Mouse (Mus musculus) kidney, adult 11 months (tissue): ENCODE measurements around the gene Crbn.
A peak's percentile ranks its signal among the peaks of the same experiment; 100 is the strongest.

ENCODE experiments used
- DNase-seq: peaks from one replicate; pipeline ENCODE4 v3.0.0; 2022

Crbn gene

DNA sequence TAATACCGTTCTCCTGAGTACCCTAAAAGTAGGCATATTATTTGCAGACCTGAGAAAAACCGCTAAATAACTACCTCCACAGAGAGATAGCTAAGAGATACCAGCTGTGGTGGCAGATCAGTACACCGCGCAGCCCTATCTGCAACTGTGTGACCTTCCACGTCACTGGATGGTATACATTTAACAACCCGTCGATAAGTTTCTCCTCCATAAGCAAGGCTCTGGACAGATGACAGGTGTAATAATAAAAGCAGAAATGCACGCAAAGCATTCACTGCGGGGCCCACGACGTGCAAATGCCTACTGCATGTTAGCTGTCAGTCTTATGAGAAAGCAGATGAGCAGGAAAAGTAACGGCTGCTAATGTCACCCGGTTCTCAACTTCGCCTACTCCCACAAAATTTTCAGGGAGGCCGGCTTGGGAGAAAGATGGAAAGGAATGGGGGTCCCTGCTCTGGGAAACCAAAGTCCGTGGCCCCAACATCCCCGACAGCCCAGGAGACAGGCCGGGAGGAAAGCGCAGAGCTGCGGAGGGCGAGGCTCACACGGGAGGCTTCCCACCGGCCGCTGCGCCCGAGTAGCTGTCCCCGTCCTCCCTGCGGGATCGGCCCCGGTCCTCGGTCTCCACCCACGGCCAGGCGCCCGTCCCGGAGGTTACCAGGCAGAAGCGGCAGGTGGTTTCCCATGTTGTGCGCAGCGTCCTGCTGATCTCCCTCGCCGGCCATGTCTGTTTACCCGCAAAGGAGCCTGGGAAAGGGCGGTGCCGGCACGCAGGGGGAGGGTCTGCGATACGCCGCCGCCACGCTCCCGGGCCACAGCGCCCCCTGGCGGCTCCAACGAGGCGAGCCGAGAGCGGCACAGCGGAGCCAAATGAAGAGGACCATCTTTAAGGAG lies at the start of gene Crbn:
Crbn (minus strand) TSS at position 745 of the 894 bp plus-strand sequence.
- peak; percentile 84 for DNase-seq

DNA sequence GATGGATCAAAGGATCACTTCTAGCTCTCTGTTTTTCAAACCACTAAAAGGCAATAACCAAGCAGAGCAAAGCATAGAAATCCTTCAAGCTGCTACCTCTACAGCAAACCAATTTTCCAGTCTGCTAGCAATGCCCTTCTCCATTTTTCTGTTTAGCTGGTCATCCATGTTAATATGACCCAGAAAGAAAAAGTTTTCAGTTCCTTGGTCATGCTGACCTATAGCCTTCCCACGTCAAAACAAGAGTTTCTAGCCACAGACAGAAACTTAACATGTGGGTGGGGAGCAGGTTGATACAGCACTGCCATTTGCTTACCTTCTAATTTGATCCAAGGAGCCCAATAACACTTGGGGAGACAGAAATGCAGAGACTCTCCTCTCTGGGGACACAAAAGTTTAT lies 40.3 kb upstream of the Crbn start:
- DNase-seq: no peak

DNA sequence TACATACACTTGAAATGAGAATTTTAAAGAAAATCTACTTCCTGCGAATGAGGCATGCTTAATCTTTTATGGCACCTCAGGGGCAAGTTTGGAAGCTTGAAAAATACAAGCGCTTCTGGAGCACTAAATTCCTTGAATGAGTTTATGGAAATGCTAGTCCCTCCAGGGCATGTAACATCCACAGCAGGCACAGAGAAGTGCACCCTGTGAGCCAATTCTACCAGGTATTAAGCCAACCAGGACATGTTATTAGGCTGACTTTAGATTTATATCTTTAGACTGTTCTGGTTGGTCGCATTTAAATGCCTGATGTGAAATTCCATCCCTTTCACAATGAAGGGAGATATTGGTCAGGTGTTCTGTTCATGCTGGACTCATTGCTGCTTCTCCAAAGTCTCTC lies 38.2 kb upstream of the Crbn start:
- no peak for DNase-seq

DNA sequence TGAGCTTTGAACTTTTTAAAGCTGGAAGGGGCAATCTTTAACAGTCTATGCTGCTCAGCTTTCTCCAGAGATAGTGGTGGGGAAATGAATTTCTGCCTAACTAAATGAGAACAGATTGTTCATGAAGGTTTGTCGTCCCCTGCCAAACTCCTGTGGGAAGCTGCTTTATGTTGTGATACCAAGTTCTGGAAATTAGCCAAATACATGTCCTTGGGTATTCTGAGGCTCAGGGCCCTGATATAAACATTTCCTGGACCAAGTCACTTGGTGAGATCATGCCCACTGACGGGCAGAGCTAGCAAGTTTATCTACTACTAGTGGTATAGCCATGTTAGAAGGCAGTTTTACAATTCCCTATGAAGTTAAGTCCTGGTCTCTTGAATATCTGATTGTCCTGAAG lies 35.4 kb upstream of the Crbn start:
- no peak for DNase-seq

DNA sequence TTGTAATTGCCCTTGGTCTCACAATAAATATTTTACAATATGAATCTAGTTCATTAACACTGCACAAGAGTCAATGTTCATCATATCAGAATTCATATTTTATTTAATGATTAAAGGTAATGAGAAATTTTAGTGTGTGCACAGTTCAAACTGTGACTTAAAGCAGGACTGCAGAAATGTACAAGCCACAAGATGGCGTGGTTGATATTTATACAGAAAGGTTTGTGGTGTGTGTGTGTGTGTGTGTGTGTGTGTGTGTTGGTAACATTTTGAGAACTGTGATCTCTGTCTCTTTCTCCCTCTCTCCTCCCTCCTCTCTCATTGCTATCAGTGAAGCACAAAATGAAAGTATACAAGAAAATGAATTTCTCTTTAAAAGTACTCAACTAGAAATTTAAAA lies 22.5 kb upstream of the Crbn start:
- no peak for DNase-seq

DNA sequence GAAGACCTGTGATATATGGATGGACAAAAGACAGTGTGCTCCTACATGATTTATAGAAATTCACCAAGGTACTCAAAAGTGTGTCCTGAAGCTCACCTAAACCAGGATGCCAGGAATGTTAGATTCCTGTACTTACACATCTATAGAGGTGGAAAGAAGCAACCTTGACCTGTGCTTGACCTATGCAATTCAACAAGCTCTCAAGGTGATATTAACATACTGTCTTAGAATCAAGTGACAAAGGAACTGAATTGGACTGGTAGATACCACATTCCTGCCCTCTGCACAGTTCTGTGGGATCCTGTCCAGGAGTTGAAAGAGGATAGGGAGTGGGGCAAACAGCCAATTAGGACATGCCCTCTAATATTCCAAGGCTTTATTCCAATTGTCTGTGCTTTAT lies 20.7 kb upstream of the Crbn start:
- no peak for DNase-seq

DNA sequence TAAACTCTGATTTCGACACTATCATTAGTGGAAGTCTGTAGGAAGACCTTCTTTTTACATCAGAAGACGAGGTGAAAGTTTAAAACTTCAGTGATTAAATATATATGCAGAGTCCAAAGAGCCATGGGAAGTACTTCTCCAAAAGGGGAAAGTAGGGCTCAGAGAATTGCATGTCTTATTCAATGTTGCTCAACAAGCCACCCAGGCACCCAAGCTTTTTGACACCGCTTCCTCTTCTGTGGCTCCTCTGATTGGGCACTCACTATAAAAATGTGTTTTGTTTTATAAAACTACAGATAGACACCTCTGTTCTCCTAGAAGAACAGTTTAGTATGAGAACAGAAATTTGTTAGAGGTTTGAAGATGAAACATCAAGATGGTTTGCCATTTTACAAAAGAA lies 20.0 kb upstream of the Crbn start:
- no peak for DNase-seq

DNA sequence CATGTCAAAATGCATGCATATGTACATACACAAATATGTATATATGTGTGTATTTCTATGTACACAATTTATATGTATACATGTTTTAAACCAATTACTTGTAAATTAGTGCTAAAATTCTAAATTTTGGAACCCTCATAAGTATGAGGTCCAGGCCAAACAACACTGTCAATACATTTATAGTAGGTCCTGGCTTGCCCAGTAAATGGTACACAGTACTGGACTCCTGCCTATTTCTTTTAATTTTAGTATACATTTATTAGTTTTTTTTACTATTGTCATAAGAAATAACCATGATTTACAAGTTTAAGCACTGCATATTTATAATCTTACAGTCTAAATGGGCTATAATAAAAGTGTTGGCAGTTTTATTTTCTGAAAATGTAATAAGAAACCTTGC lies 19.4 kb upstream of the Crbn start:
- DNase-seq: no peak

DNA sequence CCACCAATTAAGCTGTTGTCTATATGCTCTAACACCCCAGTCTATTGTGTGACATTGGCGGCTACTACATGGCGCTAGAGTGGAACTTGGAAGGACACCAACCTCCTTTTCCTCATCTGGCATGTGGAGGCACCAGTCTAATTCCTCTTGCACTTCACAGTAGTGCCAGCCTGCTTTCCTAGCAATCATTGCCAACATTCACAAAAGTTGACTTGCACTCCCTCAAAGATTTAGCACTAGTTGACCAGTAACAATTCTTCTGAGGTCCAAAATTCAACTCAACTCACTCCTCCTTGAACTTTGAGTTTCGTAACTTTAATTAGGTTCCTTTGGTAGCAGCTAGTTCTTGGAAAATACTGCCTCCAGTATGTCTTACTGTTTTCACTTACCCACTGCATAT lies 10.8 kb upstream of the Crbn start:
- peak; percentile 39 for DNase-seq

DNA sequence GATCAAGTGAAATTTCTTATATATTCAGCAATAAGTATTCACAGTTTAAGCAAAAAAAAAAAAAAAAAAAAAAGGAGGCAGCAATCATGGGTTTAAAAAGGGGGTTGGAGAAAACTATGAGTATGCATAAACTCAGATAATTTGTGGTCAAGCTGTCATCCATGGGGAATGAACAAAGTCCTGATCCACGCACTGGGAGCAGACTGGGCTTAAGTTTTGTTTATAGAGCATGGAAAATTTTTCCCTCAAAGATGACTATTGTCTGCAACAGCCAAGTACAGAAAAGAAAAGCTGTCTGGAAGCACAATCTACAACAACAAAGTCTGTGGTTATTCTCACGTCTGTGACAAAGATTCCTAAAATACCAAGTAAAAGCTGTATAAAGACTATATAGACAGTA lies 9.3 kb upstream of the Crbn start:
- no peak for DNase-seq

DNA sequence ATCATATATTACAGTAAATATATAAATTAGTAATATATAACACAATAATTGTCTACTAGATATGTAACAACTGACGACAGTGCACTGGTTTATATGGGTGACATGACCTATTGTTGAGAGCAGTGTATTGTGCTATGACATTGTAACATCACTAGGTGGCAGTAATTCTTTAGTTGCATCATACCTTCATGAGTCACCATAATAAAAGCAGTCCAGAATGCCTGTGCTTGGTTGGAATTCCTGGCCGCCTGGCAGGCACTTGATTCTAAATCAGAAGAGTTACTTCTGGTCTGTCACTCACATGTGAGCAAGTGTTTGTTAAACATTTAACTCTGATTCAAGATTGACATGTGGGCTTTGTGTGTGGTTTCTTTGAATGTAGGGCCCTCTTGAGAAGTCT lies 5.0 kb upstream of the Crbn start:
- peak; percentile 34 for DNase-seq

DNA sequence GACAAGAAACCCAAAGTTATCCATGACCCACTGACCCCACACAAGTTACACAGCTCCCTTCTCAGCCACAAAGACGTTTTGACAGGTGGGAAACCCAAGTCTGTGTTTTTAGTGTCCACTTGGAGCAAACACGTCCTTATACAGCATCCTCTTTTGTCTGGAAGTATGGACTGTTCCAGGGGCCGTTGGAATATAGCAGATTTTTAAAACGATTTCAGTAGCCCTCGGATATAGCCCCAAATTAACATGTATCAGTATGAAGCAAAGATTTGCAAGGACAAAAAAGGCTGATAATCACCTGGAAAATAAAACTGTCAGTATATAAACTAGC lies 315 bp upstream of the Crbn start:
- no peak for DNase-seq

DNA sequence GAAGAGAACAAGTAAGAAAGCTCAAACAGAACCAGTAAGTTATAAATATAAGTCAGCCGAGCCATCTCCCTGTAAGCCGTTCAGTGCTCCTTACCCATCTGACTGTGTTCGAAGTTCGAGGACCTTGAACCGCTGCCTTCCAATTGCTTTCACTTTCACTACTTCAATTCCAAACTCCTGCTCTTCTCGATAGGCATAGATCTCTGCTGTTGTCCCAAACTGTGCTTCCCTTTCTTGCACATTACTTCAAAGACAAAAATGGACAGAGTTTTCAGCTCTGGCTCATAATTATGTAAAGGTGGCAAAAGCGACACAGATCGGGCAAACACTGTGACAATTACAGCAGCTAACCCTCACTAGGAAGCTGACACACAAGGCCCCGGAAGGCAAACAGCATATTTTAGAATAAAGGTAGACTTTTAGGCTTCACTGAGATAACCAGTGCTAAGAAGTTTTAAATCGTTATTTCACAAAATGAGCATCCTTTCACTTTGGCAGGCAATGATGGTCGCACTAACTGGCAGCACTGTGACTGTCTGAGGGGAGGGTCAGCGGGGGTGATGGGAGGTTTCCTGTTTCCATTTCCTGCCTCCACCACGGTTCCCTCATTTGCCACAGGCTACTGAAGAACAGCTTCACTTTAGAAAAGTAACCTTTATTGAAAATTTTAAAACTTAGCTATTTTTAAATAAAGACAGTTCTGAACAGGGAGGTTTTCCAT lies 5.6 kb downstream of the Crbn start:
- no peak for DNase-seq

DNA sequence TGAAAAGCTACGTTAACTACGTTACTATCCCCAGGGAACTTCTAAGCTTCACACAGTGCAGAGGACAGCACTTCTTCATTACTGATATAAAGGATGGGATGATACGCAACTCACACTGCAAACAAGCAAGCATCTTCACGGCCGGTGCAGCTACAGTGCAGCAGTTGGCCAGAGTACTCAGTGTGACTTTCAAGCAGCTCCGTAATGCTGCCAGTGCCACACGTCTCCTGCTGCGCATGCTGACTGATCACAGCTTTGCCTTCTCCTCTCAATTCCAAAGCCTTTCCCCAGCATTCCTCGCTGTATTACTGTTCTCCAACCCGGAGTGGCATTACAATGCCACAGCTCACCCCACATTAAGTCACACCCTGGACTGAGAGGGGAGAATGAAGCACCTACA lies 6.3 kb downstream of the Crbn start:
- no peak for DNase-seq

DNA sequence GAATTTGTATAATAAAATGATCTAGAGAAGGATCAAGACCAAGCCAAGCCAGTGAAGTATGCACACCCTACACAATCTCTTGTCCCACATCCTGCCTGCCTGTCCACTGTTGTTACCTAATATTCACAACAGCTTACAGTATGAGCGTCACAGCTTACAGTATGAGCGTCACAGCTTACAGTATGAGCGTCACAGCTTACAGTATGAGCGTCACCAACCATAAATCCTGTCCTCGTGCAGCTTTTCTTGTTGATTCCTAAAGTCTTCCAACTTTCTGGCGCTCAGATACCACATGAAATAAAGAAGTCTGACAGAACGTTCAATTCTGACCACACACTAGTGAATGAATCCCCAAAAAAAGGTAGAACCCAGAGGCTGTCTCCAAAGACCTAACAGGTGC lies 6.8 kb downstream of the Crbn start:
- DNase-seq: no peak

DNA sequence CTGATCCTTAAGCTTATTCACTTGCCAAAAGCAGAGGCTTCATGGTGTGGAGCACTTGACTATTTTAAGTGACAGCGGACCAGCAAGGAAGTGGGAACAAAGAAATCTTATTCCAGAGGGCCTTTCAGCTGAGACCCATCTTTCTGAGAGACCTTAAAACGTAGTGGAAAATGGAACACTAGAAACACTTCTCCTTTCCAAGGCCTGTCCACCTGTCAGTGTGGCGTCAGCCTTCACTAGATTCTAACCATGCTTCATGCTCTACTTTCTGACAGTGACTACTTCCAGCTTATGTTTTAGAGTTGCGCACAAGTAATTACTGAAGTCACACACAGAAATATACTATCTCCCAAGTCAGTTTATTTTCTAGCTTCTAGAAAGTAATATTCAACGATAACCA lies 7.4 kb downstream of the Crbn start:
- no peak for DNase-seq

DNA sequence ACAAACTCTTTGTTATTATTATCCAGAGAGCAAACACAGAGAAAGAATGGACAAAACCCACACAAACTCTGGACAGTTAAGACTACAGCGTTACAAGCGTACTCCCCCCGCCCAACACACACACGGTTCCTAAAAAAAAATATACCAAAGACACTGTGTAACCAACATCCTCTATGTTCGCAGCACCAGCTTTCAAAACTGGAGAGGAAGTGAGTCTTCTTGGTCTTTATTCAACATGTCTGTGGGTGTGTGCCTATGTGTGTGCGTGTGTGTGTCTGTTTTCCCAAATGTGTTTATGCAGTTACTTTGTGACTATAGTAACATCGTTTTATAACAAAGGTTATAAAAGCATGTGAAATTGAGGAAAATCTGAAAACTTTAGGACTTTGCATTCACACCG lies 8.4 kb downstream of the Crbn start:
- DNase-seq: no peak

DNA sequence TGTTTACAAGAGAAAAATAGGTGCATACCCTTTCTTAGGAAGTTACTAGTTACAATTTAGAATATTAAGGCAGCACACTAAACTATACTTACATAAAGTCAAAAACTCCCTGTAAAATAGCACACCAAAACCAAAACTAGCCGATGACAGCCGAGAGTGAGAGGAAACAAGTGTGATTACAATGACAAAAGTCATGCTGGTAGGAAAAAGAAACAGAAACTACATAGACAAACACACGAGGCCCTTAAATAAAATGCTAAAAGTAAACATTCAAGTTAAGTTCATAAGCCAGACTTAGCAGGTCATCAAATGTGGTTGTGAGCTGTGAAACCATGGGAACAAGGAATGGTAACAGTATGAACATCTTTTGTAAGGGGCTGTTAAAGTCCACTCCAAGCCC lies 12.7 kb downstream of the Crbn start:
- no peak for DNase-seq

DNA sequence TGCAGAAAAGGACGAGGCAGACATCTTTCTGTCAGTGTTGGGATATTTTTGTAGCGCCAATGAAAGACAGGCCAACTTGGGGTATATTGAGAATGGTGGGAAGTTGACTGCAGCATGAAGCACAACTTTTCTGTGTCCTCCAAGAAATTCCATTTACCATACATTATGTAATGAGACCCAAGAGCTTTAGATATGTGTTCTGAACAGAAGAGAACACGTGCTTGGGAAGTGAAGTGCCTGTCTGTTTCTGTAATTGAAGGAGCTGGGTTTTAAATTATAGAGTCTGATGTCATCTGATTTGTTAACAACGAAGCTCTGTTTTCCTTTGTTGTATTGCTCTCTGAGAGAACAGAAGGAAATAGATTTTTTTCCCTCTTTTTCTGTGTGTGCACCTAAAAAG lies 29.8 kb downstream of the Crbn start:
- no peak for DNase-seq

DNA sequence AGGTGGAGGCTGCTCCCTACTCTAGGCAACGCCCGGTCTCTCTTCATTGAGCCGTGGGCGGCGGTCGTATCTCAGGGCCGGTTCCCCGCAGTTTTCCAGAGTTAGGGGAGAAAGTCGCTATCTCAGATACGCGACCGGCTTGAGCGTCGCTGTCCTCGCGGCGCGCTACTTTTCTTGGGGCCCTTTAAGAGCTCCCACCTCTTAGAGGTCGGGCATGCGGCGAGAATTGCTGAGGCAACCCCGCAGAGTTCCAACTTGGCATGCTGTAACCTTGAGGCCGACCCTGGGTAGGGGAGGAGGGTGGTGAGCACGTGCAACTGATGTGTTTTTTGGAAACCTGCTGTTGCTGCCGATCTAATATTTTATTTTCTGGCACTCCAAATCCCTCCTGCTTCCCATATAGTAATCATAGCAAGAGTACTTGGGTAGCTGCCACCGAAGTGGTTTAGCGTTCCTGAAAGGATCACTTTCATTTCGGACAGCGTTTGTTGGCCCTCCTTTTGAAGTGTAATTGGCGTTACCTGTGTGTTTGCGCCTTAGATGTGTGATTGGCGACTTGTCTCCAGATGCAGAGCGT lies 30.5 kb downstream of the Crbn start:
- no peak for DNase-seq

DNA sequence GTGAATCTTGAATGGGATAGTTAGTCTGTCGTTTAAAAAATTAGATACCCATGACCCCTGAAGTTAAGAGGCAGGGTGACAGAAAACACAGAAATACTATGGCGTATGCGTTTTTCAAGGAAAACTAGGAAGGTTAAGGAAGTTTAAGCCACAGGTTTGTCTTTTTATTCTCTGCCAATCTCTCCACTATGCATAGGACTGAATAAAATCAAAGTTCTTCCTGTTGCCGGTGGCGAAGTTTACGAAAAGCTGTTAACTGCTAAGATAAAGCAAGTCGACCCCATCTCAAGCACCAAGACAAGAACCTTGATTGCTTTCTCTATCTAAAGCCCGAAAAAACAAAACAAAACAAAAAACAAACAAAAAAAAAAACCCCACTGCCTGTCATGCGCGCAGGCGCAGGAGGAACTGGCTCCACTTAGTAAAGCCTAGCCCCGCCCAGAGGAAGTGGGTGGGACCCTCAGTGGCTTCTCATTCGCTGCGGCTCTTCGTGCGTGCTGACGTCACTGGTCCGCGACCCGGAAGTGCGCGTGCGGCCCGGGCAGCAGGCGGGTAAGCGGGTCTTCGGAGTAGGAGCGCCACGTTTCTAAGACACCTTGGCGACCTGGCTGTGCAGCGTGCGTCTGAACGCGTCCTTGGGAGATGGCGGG lies 31.1 kb downstream of the Crbn start, which contains the start of gene Trnt1:
Trnt1 (plus strand) TSS at position 481 of the 650 bp plus-strand sequence.
- peak; percentile 97 for DNase-seq

DNA sequence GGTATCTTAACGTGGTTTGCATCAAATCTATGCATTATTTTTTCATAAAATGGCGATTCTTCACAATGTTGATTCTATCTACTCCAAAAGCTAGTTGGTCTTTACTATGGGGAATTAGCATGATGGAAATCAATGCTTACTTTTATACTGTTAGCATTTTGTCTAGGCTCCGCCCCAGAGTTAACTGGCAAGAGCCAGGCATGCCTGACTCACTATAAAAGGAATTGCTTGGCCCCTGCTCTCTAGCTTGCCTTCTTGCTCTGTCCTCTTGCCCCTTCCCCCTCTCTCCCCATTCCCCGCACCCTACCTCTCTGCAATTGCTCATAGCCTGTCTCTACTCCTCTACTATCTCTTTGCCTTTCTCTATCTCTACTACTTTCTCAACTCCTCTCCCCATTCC lies 33.1 kb downstream of the Crbn start:
- DNase-seq: no peak

DNA sequence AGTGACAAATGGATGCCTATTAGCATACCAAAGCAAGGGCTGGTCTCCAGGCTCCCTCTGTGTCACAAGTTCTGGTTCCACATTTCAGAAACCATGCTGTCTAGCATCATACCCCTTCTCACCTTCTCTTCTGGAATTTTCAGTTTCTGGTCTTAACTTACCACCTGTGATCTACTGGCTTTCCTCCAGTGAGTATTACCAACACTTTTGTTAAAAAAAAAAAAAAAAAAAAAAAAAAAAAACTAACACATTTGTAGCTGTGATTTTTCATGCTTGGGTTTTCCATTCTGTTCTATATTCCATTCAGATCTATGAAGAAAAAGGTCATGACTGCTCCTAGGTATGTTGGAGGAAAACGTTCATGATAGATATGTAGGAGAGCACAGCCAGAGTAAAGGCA lies 34.0 kb downstream of the Crbn start:
- no peak for DNase-seq

DNA sequence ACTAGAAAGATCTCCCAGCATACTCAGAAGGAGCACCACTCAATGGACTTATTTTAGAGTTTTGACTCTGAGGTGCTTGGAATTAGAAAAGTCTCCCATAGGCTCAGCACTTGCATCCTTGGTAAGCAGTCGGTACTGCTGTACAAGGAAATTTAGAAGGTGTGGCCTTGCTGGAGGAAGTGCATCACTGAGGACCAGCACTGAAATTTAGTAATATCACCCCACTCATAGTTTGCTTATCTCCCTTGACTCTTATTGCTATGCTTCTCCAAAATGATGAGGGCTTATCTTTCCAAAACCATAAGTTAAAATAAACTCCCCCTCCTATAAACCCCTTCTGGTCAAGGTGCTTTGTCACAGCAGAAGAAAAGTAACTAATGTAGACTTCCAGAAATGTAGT lies 38.4 kb downstream of the Crbn start:
- no peak for DNase-seq
